Mouse (Mus musculus): ENCODE results near the gene Cpxm2. TPM values are rescaled to one million over a fixed set of nuclear protein-coding genes. Genes with fewer than 3 reads are reported as not detected.

Cpxm2 gene
- polyA plus RNA-seq, 1 experiment: 1.2 TPM

GRCm38 (mm10) chr7:132013970-132014369 lies 140.6 kb downstream of the Cpxm2 start:
- no peak overlapping the region for H3K27ac ChIP-seq (ENCODE audit: insufficient read depth, low read length)
- no peaks in the 10 kb centered on the region for H3K4me1 ChIP-seq (ENCODE audit: control insufficient read depth, insufficient read depth, low read length)

DNA sequence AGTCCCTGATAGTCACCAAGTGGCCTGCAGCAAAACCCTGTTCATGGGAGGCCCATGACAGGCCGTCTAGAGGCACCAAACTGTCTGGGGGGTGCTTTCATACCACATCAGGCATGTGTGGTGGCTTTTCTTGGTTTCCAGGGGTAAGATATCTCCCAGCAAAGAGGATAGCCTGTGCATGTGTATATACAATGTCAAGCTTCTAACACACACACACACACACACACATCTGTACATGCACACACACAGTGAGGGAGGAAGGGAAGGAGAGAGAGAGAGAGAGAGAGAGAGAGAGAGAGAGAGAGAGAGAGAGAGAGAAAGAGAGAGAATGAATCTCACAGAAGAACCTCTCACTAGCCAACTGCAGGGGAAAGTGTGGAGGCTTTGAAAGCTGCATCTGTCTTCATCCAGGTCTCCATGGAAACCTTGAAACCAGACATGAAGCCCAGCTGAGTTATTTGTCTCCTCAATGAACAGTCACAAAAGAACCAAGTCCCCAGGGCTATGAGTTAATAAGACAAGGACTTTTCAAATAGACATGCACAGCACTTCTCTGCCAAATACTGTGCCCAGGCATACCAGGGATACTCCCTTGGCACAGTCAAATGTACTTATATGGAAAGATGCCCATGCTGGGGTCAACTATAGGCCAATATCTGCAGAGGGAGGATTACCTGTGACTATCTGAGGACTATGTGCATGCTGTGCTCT lies 141.4 kb downstream of the Cpxm2 start:
- Histone ChIP-seq H3K9ac (ENCODE audit: low read depth, poor library complexity, severe bottlenecking) (no peak overlapping the region), H3K4me3 (ENCODE audit: low read depth, low read length) (no peak overlapping the region), H3K36me3 (ENCODE audit: control insufficient read depth, insufficient read depth, low read length, poor library complexity, severe bottlenecking) (no peaks in the 10 kb centered on the region), H3K27me3 (ENCODE audit: control insufficient read depth, insufficient read depth, low read length, poor library complexity, severe bottlenecking) (peaks cover 10% of the 10 kb centered on the region; the same call in 1 of the 2 replicates), H3K9me3 (replicated peaks; ENCODE audit: control insufficient read depth, insufficient read depth, low read length, poor library complexity, severe bottlenecking) (peaks cover 4% of the 10 kb centered on the region; the same call in 1 of the 2 replicates), H3K27ac (ENCODE audit: insufficient read depth, low read length) (no peak overlapping the region), H3K4me1 (ENCODE audit: control insufficient read depth, insufficient read depth, low read length) (no peaks in the 10 kb centered on the region)
- TF ChIP-seq POLR2A (IDR thresholded peaks at IDR 0.05; ENCODE audit: insufficient read depth, low read length): no peak
- no peak for TF ChIP-seq EP300 (IDR thresholded peaks at IDR 0.05; ENCODE audit: insufficient read depth, low read depth, low read length)
- no peak for TF ChIP-seq CTCF (IDR thresholded peaks at IDR 0.05; ENCODE audit: low read depth, low read length)

More at GRCm38 (mm10) chr7:132013970-132014369, 140.6 kb downstream of the Cpxm2 start:
- peaks cover 13% of the 10 kb centered on the region for H3K27me3 ChIP-seq (ENCODE audit: control insufficient read depth, insufficient read depth, low read length, poor library complexity, severe bottlenecking)
- no peaks in the 10 kb centered on the region for H3K36me3 ChIP-seq (ENCODE audit: control insufficient read depth, insufficient read depth, low read length, poor library complexity, severe bottlenecking)
- no peak overlapping the region for H3K4me3 ChIP-seq (ENCODE audit: low read depth, low read length)
- no peak overlapping the region for H3K9ac ChIP-seq (ENCODE audit: low read depth, poor library complexity, severe bottlenecking)
- H3K9me3 ChIP-seq (replicated peaks; ENCODE audit: control insufficient read depth, insufficient read depth, low read length, poor library complexity, severe bottlenecking): peaks cover 7% of the 10 kb centered on the region
- no peak for TF ChIP-seq CTCF (IDR thresholded peaks at IDR 0.05; ENCODE audit: low read depth, low read length)
- TF ChIP-seq POLR2A (IDR thresholded peaks at IDR 0.05; ENCODE audit: insufficient read depth, low read length): no peak
- no peak for TF ChIP-seq EP300 (IDR thresholded peaks at IDR 0.05; ENCODE audit: insufficient read depth, low read depth, low read length)

DNA sequence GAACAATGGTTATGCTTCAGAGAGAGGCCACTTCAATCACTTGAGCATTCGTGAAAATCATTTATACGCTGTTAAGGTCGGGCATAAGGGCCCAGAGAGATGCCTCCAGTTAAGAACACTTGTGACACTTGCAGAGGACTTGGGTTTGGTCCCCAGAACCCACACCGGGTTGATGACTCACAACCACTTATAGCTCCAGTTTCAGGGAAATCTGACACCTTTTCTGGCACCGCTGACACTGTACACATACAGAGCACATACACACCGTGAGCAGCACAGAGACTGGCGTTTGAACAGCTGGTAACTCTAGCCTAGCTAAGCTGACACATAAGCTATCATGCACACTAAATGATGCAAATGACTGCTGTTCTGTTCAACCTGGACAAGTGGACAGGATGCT lies 145.5 kb downstream of the Cpxm2 start:
- no peaks in the 10 kb centered on the region for H3K36me3 ChIP-seq (ENCODE audit: control insufficient read depth, insufficient read depth, low read length, poor library complexity, severe bottlenecking)
- no peaks in the 10 kb centered on the region for H3K9me3 ChIP-seq (replicated peaks; ENCODE audit: control insufficient read depth, insufficient read depth, low read length, poor library complexity, severe bottlenecking)
- TF ChIP-seq EP300 (IDR thresholded peaks at IDR 0.05; ENCODE audit: insufficient read depth, low read depth, low read length) (no peak), CTCF (IDR thresholded peaks at IDR 0.05; ENCODE audit: low read depth, low read length) (no peak), POLR2A (IDR thresholded peaks at IDR 0.05; ENCODE audit: insufficient read depth, low read length) (no peak)
- H3K4me3 ChIP-seq (ENCODE audit: low read depth, low read length): no peak overlapping the region
- H3K9ac ChIP-seq (ENCODE audit: low read depth, poor library complexity, severe bottlenecking): no peak overlapping the region
- H3K27ac ChIP-seq (ENCODE audit: insufficient read depth, low read length): no peak overlapping the region
- 0 out of 2 replicates have a peak, but pooled peaks cover 1% of the 10 kb centered on the region for H3K27me3 ChIP-seq (ENCODE audit: control insufficient read depth, insufficient read depth, low read length, poor library complexity, severe bottlenecking)
- no peaks in the 10 kb centered on the region for H3K4me1 ChIP-seq (ENCODE audit: control insufficient read depth, insufficient read depth, low read length)

- Histone ChIP-seq H3K4me1 (ENCODE audit: control insufficient read depth, insufficient read depth, low read length) (no peaks in the 10 kb centered on the region), H3K9me3 (replicated peaks; ENCODE audit: control insufficient read depth, insufficient read depth, low read length, poor library complexity, severe bottlenecking) (no peaks in the 10 kb centered on the region), H3K27me3 (ENCODE audit: control insufficient read depth, insufficient read depth, low read length, poor library complexity, severe bottlenecking) (no peaks in the 10 kb centered on the region), H3K27ac (ENCODE audit: insufficient read depth, low read length) (no peak overlapping the region), H3K36me3 (ENCODE audit: control insufficient read depth, insufficient read depth, low read length, poor library complexity, severe bottlenecking) (no peaks in the 10 kb centered on the region), H3K9ac (ENCODE audit: low read depth, poor library complexity, severe bottlenecking) (no peak overlapping the region), H3K4me3 (ENCODE audit: low read depth, low read length) (no peak overlapping the region)
- TF ChIP-seq EP300 (IDR thresholded peaks at IDR 0.05; ENCODE audit: insufficient read depth, low read depth, low read length) (no peak), POLR2A (IDR thresholded peaks at IDR 0.05; ENCODE audit: insufficient read depth, low read length) (no peak), CTCF (IDR thresholded peaks at IDR 0.05; ENCODE audit: low read depth, low read length) (no peak)
Observed at GRCm38 (mm10) chr7:132005996-132006696, 148.4 kb downstream of the Cpxm2 start.

DNA sequence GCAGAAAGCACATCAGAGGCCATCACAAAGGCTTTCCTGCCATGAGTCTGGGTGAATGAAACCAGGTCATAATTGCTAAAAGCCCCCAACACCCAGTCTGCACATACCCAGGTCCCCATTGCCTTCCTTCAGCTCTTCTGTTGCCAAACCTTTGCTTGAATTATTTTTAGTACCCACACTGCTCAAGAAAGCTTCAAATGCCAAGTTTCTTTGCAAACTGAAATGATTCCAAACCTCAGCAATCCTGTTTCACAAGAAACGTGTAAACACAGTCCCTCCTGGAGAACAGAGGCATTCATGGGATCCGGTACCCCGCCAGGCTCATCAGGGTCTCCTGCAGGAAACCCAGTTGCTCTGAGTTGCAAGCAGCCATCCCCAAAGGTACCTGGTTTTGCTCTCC lies 161.7 kb downstream of the Cpxm2 start:
- Histone ChIP-seq H3K36me3 (ENCODE audit: control insufficient read depth, insufficient read depth, low read length, poor library complexity, severe bottlenecking) (no peaks in the 10 kb centered on the region), H3K4me3 (ENCODE audit: low read depth, low read length) (no peak overlapping the region), H3K27ac (ENCODE audit: insufficient read depth, low read length) (no peak overlapping the region), H3K9ac (ENCODE audit: low read depth, poor library complexity, severe bottlenecking) (no peak overlapping the region), H3K27me3 (ENCODE audit: control insufficient read depth, insufficient read depth, low read length, poor library complexity, severe bottlenecking) (no peaks in the 10 kb centered on the region), H3K4me1 (ENCODE audit: control insufficient read depth, insufficient read depth, low read length) (peaks cover 4% of the 10 kb centered on the region), H3K9me3 (replicated peaks; ENCODE audit: control insufficient read depth, insufficient read depth, low read length, poor library complexity, severe bottlenecking) (peaks cover 13% of the 10 kb centered on the region)
- TF ChIP-seq POLR2A (IDR thresholded peaks at IDR 0.05; ENCODE audit: insufficient read depth, low read length) (no peak), EP300 (IDR thresholded peaks at IDR 0.05; ENCODE audit: insufficient read depth, low read depth, low read length) (no peak), CTCF (IDR thresholded peaks at IDR 0.05; ENCODE audit: low read depth, low read length) (no peak)

DNA sequence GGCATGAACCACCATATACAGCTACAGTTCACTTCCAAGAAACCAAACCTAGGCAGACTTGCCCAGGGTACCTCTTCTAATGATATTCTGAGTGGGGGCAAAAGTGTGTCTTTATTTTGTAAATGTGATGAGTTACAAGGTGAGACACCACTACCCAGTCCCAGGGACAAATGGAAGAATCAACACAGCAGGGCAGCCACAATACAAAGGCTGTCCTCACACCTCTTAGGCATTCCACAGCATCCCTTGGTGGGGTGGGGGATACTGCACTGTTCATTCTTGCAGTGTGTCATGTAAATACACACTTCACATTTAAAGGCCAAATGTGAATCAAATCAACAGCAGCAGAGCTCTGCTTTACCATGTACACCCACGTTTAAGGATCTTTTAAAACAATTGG lies 162.3 kb downstream of the Cpxm2 start:
- Histone ChIP-seq H3K36me3 (ENCODE audit: control insufficient read depth, insufficient read depth, low read length, poor library complexity, severe bottlenecking) (no peaks in the 10 kb centered on the region), H3K27me3 (ENCODE audit: control insufficient read depth, insufficient read depth, low read length, poor library complexity, severe bottlenecking) (no peaks in the 10 kb centered on the region), H3K9me3 (replicated peaks; ENCODE audit: control insufficient read depth, insufficient read depth, low read length, poor library complexity, severe bottlenecking) (peaks cover 13% of the 10 kb centered on the region), H3K9ac (ENCODE audit: low read depth, poor library complexity, severe bottlenecking) (no peak overlapping the region), H3K27ac (ENCODE audit: insufficient read depth, low read length) (no peak overlapping the region), H3K4me1 (ENCODE audit: control insufficient read depth, insufficient read depth, low read length) (peaks cover 4% of the 10 kb centered on the region), H3K4me3 (ENCODE audit: low read depth, low read length) (no peak overlapping the region)
- TF ChIP-seq EP300 (IDR thresholded peaks at IDR 0.05; ENCODE audit: insufficient read depth, low read depth, low read length): no peak
- no peak for TF ChIP-seq CTCF (IDR thresholded peaks at IDR 0.05; ENCODE audit: low read depth, low read length)
- no peak for TF ChIP-seq POLR2A (IDR thresholded peaks at IDR 0.05; ENCODE audit: insufficient read depth, low read length)

Measured in ES-Bruce4 (cell line).